Mouse (Mus musculus) MEL (cell line): Measurements from ENCODE around the gene Mertk.

Source experiments
- CTCF ChIP-seq, 3 experiments: IDR thresholded peaks in 2 of 3; conservative IDR thresholded peaks in 1 of 3; 2 replicates each; pipeline ENCODE4 v1.5.1; 2011 to 2012; ENCODE audit warnings: low read length in 3 of 3, low read depth in 2 of 3, mild to moderate bottlenecking in 2 of 3, improper control_type of control experiment in 1 of 3, inconsistent platforms in 1 of 3, mixed read lengths in 1 of 3, moderate library complexity in 1 of 3; ENCODE audit not compliant: control insufficient read depth in 1 of 3, insufficient read depth in 1 of 3, poor library complexity in 1 of 3, severe bottlenecking in 1 of 3
- EP300 ChIP-seq, 2 experiments: IDR thresholded peaks; 2 replicates each; pipeline ENCODE4 v1.6.1; 2011; ENCODE audit warnings: improper control_type of control experiment in 2 of 2, low read length in 2 of 2, low read depth in 1 of 2, mild to moderate bottlenecking in 1 of 2
- JUND ChIP-seq: IDR thresholded peaks from 2 replicates; pipeline ENCODE4 v1.6.1; 2011; ENCODE audit warnings: low read depth, mild to moderate bottlenecking, improper control_type of control experiment, low read length
- MYB ChIP-seq: IDR thresholded peaks from 2 replicates; pipeline ENCODE4 v1.6.1; 2011; ENCODE audit warnings: mild to moderate bottlenecking, low read depth, low read length, improper control_type of control experiment
- POLR2A ChIP-seq, 2 experiments: IDR thresholded peaks; 2 replicates each; pipeline ENCODE4 v1.6.1; 2011 to 2012; ENCODE audit warnings: low read length in 2 of 2, mild to moderate bottlenecking in 2 of 2, control low read depth in 1 of 2, improper control_type of control experiment in 1 of 2, low read depth in 1 of 2, moderate library complexity in 1 of 2; ENCODE audit not compliant: control insufficient read depth in 1 of 2, insufficient read depth in 1 of 2, poor library complexity in 1 of 2
- TAL1 ChIP-seq: IDR thresholded peaks from 2 replicates; pipeline ENCODE4 v1.6.1; 2012; ENCODE audit warnings: mild to moderate bottlenecking, inconsistent platforms, low read length, moderate library complexity, mixed read lengths

DNA sequence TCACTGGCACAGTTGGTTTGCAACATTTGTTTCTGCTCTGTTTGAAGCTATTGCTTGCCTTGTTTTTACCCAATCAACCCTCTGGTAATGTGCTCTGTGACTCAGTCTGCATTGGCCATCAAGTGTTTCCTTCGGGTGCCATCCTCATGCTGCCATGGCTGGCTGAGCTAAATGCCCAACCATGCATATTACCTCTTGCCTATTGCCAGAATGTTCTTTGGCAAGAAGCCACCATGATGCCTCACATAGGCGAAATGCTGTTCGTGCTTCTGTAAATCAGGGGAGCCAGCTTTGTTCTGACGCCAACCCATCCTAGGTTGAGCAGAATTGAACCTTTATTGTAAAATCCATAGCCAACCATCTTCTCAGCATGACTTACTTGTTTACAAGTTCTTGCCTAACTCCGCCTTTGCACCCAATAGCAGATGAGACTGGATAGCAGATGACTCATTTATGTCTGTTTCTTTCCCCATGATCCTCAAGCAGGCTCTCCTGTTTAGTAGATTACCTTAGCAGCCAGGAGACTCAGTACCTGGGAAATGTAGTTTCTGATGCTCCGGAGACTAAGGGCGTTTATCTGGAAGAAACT, 73.1 kb downstream of the Mertk start:
- TF ChIP-seq JUND (no peak), MYB (no peak), CTCF (IDR thresholded peaks at IDR 0.05 in 2 of 3, conservative IDR thresholded peaks at IDR 0.05 in 1 of 3; ENCODE audit: control insufficient read depth in 1 of 3, insufficient read depth in 1 of 3, low read depth in 2 of 3, low read length in 3 of 3, poor library complexity in 1 of 3, severe bottlenecking in 1 of 3) (no peak), EP300 (IDR thresholded peaks at IDR 0.05; ENCODE audit: low read depth in 1 of 2, low read length in 2 of 2) (no peak), TAL1 (no peak), POLR2A (IDR thresholded peaks at IDR 0.05; ENCODE audit: control insufficient read depth in 1 of 2, insufficient read depth in 1 of 2, low read depth in 1 of 2, low read length in 2 of 2, poor library complexity in 1 of 2) (no peak)
